Mouse (Mus musculus) MN1 (cell line): ENCODE measurements at regions not wholly inside any gene's neighbourhood (a gene's known extent, or its start where the extent isn't known, plus 50 kb on each side); places are given as distances from the start of the nearest gene placed in this dataset.

Experiments used
- DNase-seq: peaks from one replicate; pipeline ENCODE4 v3.0.0-alpha.2; 2016; ENCODE audit warnings: low spot score

DNA sequence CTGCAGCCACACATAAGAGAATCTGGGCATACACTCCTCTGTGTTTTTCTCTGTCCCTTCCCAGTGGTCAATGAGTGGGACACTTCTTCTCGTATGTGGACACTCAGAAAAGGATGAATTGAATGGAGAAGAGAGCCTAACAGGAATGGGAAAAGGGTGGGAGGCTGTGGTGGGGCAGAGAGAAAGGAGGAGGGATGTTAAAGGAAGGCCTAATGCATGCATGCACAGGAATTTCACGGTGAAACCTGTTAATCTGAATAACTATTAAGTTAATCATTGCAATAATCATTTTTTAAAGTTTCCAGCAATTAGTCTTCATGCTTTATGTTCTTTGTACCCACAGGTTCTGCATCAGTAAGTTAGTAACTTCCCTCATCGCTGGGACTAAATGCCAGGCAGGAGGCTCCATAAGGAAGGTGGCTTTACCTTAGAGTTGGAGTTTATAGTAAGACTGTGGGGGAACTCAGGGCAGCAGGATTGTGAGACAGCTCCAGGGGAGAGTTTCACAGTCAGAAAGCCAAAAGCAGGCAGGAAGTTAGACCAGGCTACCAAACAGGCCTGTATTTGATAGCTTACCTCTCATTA is 305.3 kb upstream of the Adamts16 start:
- DNase-seq: no peak

GRCm38 (mm10) chr13:71138745-71139312 is 297.2 kb upstream of the Adamts16 start:
- DNase-seq: no peak

DNA sequence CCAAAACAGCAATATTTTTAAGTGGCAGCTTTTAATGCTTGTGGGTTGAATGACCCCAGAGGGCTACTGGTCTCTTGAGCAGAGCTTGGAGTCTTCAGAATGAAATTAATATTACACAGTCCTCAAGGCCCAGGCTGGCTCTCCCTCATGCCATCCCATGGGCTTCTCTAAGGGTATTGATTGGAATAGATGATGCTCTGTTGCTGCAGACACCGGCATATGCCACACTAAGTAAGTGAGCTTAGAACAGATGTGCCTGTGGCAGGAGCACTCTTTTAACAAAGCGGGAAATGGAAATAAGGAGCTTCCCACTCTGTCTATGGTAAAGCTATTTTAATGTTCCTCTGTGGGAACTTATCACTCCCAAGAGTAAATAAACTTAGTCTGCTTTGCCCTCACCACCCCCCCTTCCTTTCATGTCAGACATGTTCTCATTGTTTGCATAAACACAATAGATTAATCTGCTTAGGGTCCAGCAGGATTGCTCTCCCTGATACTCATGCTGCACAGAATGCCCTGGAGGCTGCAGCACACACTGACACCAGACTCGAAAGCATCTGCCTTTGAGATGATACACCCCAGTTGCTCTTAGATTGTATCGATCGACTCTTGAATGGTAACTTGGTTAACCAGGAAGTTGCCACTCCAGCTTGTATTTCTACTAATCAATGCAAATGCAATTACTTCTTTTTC is 294.5 kb upstream of the Adamts16 start:
- no peak for DNase-seq

GRCm38 (mm10) chr13:71121484-71121883 is 279.9 kb upstream of the Adamts16 start:
- no peak for DNase-seq

GRCm38 (mm10) chr13:71108175-71108574 is 266.6 kb upstream of the Adamts16 start:
- DNase-seq: no peak

DNA sequence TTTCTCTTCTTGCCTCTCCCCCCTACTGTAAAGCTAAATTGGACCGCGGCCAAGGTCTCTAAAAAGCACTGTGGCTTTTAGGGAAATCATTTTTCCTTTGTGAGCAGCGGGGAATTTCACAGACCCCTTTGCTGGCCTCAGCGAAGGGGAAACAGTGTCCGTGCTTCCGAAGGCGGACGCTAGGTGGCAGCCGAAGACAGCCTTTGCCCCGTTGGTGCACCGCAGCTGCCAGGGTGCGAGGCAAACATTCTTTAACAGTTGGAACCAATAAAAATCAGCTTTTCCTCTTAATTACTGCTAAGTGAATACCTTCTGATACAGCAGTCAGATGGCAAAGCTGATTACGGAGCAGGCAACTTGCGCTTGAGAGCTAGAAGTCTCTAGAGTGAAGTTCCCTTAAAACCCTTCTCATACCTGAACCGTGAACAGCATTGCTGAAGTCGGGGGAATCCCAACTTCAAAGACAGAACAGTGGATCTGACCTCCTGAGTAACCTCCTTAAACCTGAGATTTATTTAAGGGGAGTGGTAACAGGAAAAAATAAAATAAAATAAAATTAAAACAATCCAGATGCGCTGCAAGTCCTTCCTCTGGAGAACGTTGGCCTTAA is 263.7 kb upstream of the Adamts16 start:
- DNase-seq: peak; percentile 12

DNA sequence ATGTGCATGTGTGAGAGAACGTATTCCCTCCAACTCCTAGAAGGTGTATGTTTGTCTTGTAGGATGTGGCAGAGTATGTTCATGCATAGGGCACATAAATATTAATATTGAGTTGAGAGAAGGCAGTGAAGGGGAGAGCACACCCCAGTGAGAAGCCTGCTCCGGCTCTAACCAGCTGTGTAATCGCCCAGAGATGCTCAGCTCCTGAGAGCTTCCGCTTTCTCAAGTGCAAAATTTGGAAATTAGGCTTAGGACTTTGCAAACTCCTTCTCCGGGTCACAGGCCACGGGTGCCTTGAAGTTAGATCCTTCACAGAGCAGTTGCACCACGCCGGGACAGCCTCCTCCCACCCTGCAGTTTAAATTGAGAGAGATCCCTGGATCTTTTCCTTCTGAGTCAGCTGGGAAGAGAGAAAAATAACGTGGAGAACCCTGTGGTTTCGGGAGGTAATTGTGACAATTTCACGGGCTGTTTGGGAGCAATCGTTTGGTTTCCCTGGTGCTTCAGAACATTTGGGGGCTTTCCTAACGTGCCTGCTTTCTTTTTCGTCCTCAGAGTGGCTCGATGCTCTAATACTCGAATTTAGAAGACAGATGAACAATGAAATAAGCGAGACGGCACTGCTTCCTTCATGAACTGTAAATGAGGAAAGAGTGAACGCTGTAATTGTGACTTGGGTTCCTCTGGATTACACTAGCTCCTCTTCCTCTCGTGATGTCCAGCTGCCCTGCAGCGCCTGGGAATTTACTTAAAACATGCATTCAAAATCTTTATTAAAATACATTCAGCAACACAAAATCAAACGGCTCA is 263.0 kb upstream of the Adamts16 start:
- DNase-seq: no peak

DNA sequence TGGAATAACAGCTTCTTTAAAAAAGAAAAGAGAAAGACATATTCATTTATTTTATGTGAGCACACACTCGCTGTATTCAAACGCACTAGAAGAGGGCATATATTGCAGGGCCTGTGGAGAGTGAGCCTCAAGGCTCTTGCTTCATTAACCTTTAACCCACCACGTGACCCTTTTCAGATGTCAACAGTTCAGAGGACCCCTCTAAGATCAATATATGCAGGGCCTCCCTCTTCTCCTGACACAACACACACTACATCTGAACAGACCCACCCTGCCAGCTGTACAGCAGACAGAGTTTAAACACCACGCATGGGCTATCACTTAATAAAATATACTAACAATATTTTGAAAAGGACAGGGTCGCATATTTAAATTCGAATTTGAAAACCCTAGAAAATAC is 242.7 kb upstream of the Adamts16 start:
- DNase-seq: no peak

GRCm38 (mm10) chr13:71075916-71076315 is 234.3 kb upstream of the Adamts16 start:
- no peak for DNase-seq

- DNase-seq: no peak
Observed at GRCm38 (mm10) chr13:71074012-71074411, 232.4 kb upstream of the Adamts16 start.

DNA sequence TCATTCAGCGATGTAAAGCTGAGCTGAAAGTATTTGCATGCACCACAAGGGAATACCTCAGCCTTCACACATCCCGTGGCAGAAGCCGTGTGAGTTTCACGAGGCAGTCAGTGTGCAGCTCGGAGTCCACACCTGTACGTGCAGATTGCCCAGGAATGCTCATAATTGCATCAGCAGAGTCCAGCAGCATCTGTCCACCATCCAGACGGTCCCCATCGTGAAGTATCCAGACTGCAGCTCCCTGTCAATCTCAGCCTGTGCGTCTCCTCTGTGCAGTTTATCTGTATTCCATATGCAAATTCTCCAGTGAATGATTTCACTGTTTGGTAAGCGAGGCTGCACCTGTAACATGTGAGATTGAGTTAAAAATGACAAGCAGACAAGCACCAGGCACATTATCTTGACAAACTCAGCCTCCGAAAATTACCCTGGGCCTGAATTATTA is 227.2 kb upstream of the Adamts16 start:
- no peak for DNase-seq

- DNase-seq: no peak
Observed at GRCm38 (mm10) chr13:71068011-71068410, 226.4 kb upstream of the Adamts16 start.

GRCm38 (mm10) chr13:71065568-71065967 is 224.0 kb upstream of the Adamts16 start:
- no peak for DNase-seq

DNA sequence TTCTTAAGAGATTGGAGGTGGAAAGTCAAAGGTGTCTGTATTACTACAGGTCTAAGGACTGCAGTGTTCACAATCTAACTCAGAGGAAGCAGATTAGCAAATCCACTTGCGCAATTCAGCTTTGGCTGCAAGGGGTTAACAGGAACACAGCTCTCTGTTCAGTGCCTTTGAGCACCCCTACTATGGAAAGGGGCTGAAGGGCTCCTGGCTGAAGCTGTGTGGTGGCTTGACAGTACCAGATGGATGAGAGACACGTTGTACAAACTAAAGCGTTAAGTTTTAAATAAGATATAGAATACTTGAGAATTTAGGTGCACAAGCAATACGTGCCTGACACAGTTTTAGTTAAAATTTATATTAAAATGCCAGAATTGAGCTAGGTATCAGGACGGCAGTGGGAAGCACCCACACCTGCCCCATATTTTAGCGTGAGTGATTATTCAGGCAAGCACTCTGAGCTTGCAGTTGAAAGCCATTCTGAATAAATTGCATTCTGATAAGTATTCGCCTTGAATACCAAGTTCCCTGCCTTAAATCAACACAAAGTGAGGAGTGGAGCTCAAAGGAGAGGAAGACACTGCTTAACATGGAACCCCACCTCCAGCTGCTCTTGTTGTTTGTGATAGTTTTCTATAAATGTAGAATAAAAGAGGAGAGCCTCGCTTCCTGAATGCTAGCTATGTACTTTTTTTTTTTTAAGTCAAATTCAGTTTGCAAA is 223.1 kb upstream of the Adamts16 start:
- DNase-seq: no peak

DNA sequence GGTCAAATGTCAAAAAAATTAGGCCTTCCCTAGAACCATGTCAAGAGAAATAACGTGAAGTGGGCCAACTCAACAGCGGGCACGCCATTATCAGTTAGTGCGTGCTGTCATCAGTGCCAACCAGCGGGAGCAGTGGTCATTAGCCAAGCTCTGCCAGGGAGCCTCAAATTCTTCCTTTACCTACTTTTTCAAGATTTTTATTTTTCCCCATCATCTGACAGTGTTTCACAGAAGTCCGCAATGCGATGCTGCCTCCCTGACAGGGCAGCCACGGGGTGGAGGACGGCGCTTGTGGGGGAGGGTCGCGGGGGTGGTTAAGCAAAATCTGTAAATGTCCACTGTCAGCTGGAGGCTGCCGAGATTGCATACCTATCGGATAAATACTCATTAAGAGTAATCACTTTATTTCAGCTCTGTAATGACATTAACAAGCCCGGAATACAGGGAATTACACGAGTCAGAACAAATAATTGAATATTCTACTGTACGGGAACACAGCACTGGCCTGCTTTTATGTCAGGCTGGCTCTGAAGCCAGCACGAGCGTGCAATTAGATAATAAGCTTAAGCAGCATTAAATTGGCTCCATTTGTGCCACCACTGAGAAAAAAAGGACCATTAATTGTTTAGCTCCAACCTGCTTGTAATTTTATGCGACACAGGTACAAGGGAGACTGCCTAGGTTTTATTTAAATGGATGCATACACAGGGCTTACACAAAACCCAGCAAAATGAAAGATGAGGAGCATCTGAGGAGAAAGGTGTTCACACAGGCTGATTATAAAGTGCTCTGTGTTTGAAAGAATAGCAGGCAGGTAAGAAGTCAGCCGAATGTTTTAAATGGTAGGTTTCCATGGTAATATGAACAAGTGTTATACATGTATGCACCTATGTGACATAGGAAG is 212.0 kb upstream of the Adamts16 start:
- DNase-seq: no peak

GRCm38 (mm10) chr13:71050646-71051045 is 209.0 kb upstream of the Adamts16 start:
- no peak for DNase-seq

DNA sequence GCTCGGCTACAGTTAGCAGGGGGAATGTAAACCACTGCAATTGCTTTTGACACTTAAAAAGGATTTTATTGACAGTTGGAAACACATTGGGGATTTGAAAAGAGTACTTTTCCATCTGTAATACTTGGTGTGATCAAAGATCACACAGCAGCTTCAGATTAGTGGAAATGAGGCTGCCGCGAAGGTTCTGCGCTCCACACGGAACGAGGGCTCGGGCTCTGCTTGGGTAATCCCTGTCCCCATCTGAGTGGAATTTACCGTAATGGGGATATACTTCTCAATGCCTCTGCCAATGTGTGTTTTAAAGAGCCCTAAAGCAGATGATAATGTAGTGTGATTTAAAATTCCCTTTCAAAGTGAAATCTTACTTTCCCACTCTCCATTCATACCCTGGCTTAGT is 194.4 kb upstream of the Adamts16 start:
- DNase-seq: no peak

GRCm38 (mm10) chr13:71034926-71035687 is 193.5 kb upstream of the Adamts16 start:
- DNase-seq: no peak

- DNase-seq: peak; percentile 7
Observed at GRCm38 (mm10) chr13:71008216-71008615, 166.6 kb upstream of the Adamts16 start.

DNA sequence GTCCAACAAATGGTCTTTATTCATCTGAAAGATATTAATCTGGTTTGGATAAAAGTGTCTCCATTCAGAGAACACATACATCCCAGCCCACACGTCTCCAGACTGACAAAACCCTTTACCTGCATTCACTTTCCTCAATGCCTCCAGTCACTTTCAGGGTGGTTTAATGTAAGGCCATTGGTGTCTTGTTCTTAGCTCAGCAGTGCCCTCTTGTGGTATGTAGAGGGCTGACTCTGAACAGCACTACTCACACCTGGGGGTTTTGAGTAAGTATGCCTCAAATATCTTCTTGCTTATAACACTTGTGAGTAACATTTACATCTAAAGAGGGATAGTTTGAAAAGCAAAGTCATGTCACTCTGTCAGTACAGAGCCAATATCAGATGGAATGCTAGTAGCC is 164.5 kb upstream of the Adamts16 start:
- peak; percentile 6 for DNase-seq
